1 mouse cellular context compared by ENCODE assay signal in genomic region chr17:34107109-34107867, GRCm38 (mm10).
TF ChIP-seq lines count a peak whose summit lies in the region.

No protein-coding gene starts in this region.

TF ChIP-seq in CH12.LX, 34 proteins besides CTCF, POLR2A, EP300 and RAD21:
- TF ChIP-seq ZKSCAN1 (IDR thresholded peaks at IDR 0.05; ENCODE audit: borderline replicate concordance, low read depth, low read length): no peak
- TF ChIP-seq USF1 (IDR thresholded peaks at IDR 0.05; ENCODE audit: low read depth, low read length): no peak
- TF ChIP-seq BHLHE40 (IDR thresholded peaks at IDR 0.05; ENCODE audit: low read depth, low read length): peak; percentile 59; the same call in 1 of the 2 replicates
- no peak for TF ChIP-seq GABPA (IDR thresholded peaks at IDR 0.05; ENCODE audit: insufficient replicate concordance, low read depth, low read length)
- TF ChIP-seq USF2 (conservative IDR thresholded peaks at IDR 0.05; ENCODE audit: low read depth, low read length): no peak
- no peak for TF ChIP-seq MXI1 (IDR thresholded peaks at IDR 0.05; ENCODE audit: low read depth, low read length)
- no peak for TF ChIP-seq ETS1 (conservative IDR thresholded peaks at IDR 0.05; ENCODE audit: low read depth, low read length)
